Mouse (Mus musculus): ENCODE data around the gene Kremen2.

- TF ChIP-seq MAX (IDR thresholded peaks at IDR 0.05; ENCODE audit: low read depth) (no peak), TCF3 (IDR thresholded peaks at IDR 0.05; ENCODE audit: insufficient read length, low read depth) (no peak), CEBPB (IDR thresholded peaks at IDR 0.05; ENCODE audit: insufficient read depth, poor library complexity, severe bottlenecking) (no peak), POLR2A (IDR thresholded peaks at IDR 0.05; ENCODE audit: insufficient read length, low read depth) (no peak), POLR2AphosphoS2 (IDR thresholded peaks at IDR 0.05; ENCODE audit: insufficient read length, low read depth) (no peak), USF1 (IDR thresholded peaks at IDR 0.05; ENCODE audit: low read depth) (no peak), MYOG (IDR thresholded peaks at IDR 0.05; ENCODE audit: control insufficient read depth in 1 of 3, insufficient read depth in 1 of 3, insufficient read length in 2 of 3, low read depth in 2 of 3) (no peak), TCF12 (IDR thresholded peaks at IDR 0.05; ENCODE audit: insufficient read depth, poor library complexity, severe bottlenecking) (no peak), E2F4 (IDR thresholded peaks at IDR 0.05; ENCODE audit: insufficient read depth) (no peak), SRF (IDR thresholded peaks at IDR 0.05; ENCODE audit: control insufficient read depth, insufficient read length, low read depth) (no peak), MYOD1 (IDR thresholded peaks at IDR 0.05; ENCODE audit: control insufficient read depth in 1 of 3, insufficient read length in 2 of 3, low read depth in 2 of 3) (no peak), REST (IDR thresholded peaks at IDR 0.05; ENCODE audit: insufficient read depth, insufficient read length) (no peak)
Observed at GRCm38 (mm10) chr17:23706212-23706611, 39.4 kb downstream of the Kremen2 start.
